Mouse (Mus musculus) left cerebral cortex, adult 9 months (tissue): ENCODE data around the gene Bbs10.

Experiments
- DNase-seq, 2 experiments: peaks; one replicate each; pipeline ENCODE4 v3.0.0; 2022; ENCODE audit warnings: low spot score in 2 of 2

Bbs10 gene

GRCm38 (mm10) chr10:111320579-111320978 lies 22.1 kb downstream of the Bbs10 start:
- DNase-seq, result no peak

- DNase-seq, result no peak
Measured at GRCm38 (mm10) chr10:111327957-111328356, 29.5 kb downstream of the Bbs10 start.

GRCm38 (mm10) chr10:111329326-111329725 lies 30.8 kb downstream of the Bbs10 start:
- DNase-seq, result no peak

- DNase-seq, result no peak
Measured at GRCm38 (mm10) chr10:111334902-111335301, 36.4 kb downstream of the Bbs10 start.

GRCm38 (mm10) chr10:111335517-111336352 lies 37.3 kb downstream of the Bbs10 start:
- no peak for DNase-seq

- DNase-seq, result no peak
Measured at GRCm38 (mm10) chr10:111336353-111336713, 37.9 kb downstream of the Bbs10 start.

- DNase-seq, result no peak
Measured at GRCm38 (mm10) chr10:111339296-111339695, 40.8 kb downstream of the Bbs10 start.

GRCm38 (mm10) chr10:111341761-111342160 lies 43.3 kb downstream of the Bbs10 start:
- DNase-seq, result no peak

GRCm38 (mm10) chr10:111343555-111343954 lies 45.1 kb downstream of the Bbs10 start:
- DNase-seq, result no peak

GRCm38 (mm10) chr10:111348263-111348662 lies 49.8 kb downstream of the Bbs10 start:
- DNase-seq, result no peak
